Mouse (Mus musculus): ENCODE measurements around the gene Cpsf6. TPM values are rescaled to one million over a fixed set of nuclear protein-coding genes. Genes with fewer than 3 reads are reported as not detected.

Gene Cpsf6
- total and polyA plus RNA-seq, 3 experiments: 177 to 285 (median 244) TPM

- no peak for ATAC-seq (ENCODE audit: extremely low read depth, insufficient number of reproducible peaks, low FRiP score, poor library complexity, severe bottlenecking)
- Histone ChIP-seq H3K9me3 (replicated peaks) (no peaks in the 10 kb centered on the region), H3K4me1 (ENCODE audit: insufficient read depth, low read depth, low read length) (no peaks in the 10 kb centered on the region), H3K36me3 (replicated peaks) (no peaks in the 10 kb centered on the region), H3K4me3 (ENCODE audit: low read depth, low read length) (no peak overlapping the region), H3K27me3 (ENCODE audit: insufficient read depth, low read length) (peaks cover 7% of the 10 kb centered on the region)
- TF ChIP-seq CTCF (IDR thresholded peaks at IDR 0.05; ENCODE audit: low read depth, low read length) (no peak), GATA2 (IDR thresholded peaks at IDR 0.05; ENCODE audit: borderline replicate concordance, low read depth, low read length) (no peak), POLR2AphosphoS5 (IDR thresholded peaks at IDR 0.05; ENCODE audit: insufficient replicate concordance, low read depth, low read length) (no peak), TAL1 (conservative IDR thresholded peaks at IDR 0.05; ENCODE audit: low read depth, low read length) (no peak), GATA1 (IDR thresholded peaks at IDR 0.05; ENCODE audit: borderline replicate concordance, low read length) (no peak)
- no peak for DNase-seq (ENCODE audit: low spot score)
These were observed 34.9 kb upstream of the Cpsf6 start for GRCm38 (mm10) chr10:117414726-117415125.

GRCm38 (mm10) chr10:117413562-117414527 lies 34.0 kb upstream of the Cpsf6 start:
- H3K4me3 ChIP-seq (ENCODE audit: low read depth, low read length): no peak overlapping the region
- TF ChIP-seq CTCF (IDR thresholded peaks at IDR 0.05; ENCODE audit: low read depth, low read length) (no peak), GATA2 (IDR thresholded peaks at IDR 0.05; ENCODE audit: borderline replicate concordance, low read depth, low read length) (no peak), GATA1 (IDR thresholded peaks at IDR 0.05; ENCODE audit: borderline replicate concordance, low read length) (no peak), TAL1 (conservative IDR thresholded peaks at IDR 0.05; ENCODE audit: low read depth, low read length) (no peak), POLR2AphosphoS5 (IDR thresholded peaks at IDR 0.05; ENCODE audit: insufficient replicate concordance, low read depth, low read length) (no peak)
- DNase-seq (ENCODE audit: low spot score) (no peak), ATAC-seq (ENCODE audit: extremely low read depth, insufficient number of reproducible peaks, low FRiP score, poor library complexity, severe bottlenecking) (no peak)
- H3K4me1 ChIP-seq (ENCODE audit: insufficient read depth, low read depth, low read length): no peaks in the 10 kb centered on the region
- H3K9me3 ChIP-seq (replicated peaks): no peaks in the 10 kb centered on the region
- H3K27me3 ChIP-seq (ENCODE audit: insufficient read depth, low read length): peaks cover 5% of the 10 kb centered on the region
- H3K36me3 ChIP-seq (replicated peaks): no peaks in the 10 kb centered on the region

DNA sequence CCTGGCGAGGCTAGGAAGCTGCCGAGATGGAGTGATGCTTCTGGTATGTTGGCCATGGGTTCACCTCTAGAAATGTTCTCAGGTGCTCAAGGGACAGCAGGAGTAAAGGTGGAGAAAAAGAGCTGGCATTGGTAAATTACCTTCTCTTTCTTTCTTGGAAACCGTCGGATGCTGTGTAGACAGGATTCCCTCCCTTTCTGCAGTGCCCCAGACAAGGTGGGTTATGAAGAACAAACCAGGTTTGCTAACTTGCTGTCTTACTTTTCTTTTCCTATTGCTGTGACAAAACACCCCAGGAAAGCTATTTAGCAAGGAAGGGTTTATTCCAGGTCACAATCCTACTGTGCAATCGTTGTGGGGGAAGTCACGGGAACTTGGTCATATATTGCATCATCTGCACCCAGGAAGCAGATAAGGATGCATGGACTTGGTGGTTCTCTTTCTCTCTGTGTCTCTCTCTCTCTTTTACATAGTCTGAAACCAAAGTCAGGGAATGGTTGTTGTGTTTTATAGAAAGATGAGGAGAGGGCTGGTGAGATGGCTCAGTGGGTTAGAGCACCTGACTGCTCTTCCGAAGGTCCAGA lies 32.8 kb upstream of the Cpsf6 start:
- DNase-seq (ENCODE audit: low spot score): no peak
- no peak for TF ChIP-seq CTCF (IDR thresholded peaks at IDR 0.05; ENCODE audit: low read depth, low read length)
- no peak for TF ChIP-seq TAL1 (conservative IDR thresholded peaks at IDR 0.05; ENCODE audit: low read depth, low read length)
- no peak for TF ChIP-seq GATA2 (IDR thresholded peaks at IDR 0.05; ENCODE audit: borderline replicate concordance, low read depth, low read length)
- no peak for TF ChIP-seq POLR2AphosphoS5 (IDR thresholded peaks at IDR 0.05; ENCODE audit: insufficient replicate concordance, low read depth, low read length)
- TF ChIP-seq GATA1 (IDR thresholded peaks at IDR 0.05; ENCODE audit: borderline replicate concordance, low read length): no peak
- Histone ChIP-seq H3K36me3 (replicated peaks) (no peaks in the 10 kb centered on the region), H3K27me3 (ENCODE audit: insufficient read depth, low read length) (peaks cover 2% of the 10 kb centered on the region; the same call in 1 of the 2 replicates), H3K4me3 (ENCODE audit: low read depth, low read length) (no peak overlapping the region), H3K4me1 (ENCODE audit: insufficient read depth, low read depth, low read length) (no peaks in the 10 kb centered on the region), H3K9me3 (replicated peaks) (no peaks in the 10 kb centered on the region)
- no peak for ATAC-seq (ENCODE audit: extremely low read depth, insufficient number of reproducible peaks, low FRiP score, poor library complexity, severe bottlenecking)

DNA sequence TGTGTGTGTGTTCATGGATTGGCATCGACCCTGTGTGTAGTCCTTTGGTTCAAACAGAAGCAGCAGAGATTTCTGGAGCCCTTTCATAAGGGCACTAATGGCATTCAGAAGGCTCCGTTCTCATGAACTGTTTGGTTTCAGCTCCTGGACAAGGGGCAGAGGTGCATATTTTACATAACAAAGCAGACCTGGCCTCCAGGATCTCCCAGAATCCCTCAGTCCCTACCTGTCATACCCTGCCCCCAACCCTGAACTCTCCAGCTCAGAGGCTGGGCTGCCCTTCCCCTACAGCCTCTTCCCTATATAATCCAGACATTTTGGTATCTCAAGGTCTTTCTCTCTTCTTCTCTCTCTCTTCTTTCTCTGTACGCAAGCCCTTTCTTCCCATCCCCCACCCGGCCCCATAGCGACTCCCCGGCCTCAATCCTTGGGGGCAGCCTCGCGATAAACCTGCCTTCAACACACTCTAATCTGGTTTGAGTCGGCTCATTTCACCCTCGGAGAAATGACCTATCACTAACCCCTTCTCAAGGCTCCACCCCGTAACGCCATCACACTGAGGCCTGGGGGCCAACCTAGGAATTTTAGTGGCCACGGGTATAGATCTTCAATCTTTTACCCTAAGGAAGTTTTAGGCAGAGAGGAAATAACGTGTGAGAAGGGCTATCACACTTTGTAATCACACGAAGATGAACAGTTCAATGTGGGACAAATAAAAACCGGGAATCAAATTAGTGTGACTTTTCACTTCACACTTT lies 32.1 kb upstream of the Cpsf6 start:
- no peak for DNase-seq (ENCODE audit: low spot score)
- TF ChIP-seq GATA2 (IDR thresholded peaks at IDR 0.05; ENCODE audit: borderline replicate concordance, low read depth, low read length) (no peak), GATA1 (IDR thresholded peaks at IDR 0.05; ENCODE audit: borderline replicate concordance, low read length) (no peak), CTCF (IDR thresholded peaks at IDR 0.05; ENCODE audit: low read depth, low read length) (no peak), POLR2AphosphoS5 (IDR thresholded peaks at IDR 0.05; ENCODE audit: insufficient replicate concordance, low read depth, low read length) (no peak), TAL1 (conservative IDR thresholded peaks at IDR 0.05; ENCODE audit: low read depth, low read length) (no peak)
- no peak for ATAC-seq (ENCODE audit: extremely low read depth, insufficient number of reproducible peaks, low FRiP score, poor library complexity, severe bottlenecking)
- Histone ChIP-seq H3K4me1 (ENCODE audit: insufficient read depth, low read depth, low read length) (no peaks in the 10 kb centered on the region), H3K4me3 (ENCODE audit: low read depth, low read length) (no peak overlapping the region), H3K9me3 (replicated peaks) (no peaks in the 10 kb centered on the region), H3K27me3 (ENCODE audit: insufficient read depth, low read length) (peaks cover 2% of the 10 kb centered on the region; the same call in 1 of the 2 replicates), H3K36me3 (replicated peaks) (no peaks in the 10 kb centered on the region)

DNA sequence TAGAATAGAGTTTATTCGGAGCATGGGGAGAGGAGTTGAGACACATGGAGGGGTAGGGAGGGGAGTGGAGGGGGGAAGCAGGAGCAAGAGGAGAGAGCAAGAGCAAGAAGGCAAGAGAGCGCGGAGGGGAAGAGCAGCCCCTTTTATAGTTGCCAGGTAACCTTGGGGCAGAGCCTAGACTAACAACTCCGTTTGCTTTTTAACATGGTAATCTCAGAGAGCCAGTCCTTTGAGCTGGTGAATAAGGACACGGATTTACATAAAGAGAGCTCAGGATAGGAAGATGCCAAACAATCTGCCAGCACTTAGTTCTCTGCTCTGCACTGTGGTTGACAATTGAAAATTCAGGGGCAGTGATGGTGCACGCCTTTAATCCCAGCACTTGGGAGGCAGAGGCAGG lies 31.3 kb upstream of the Cpsf6 start:
- DNase-seq (ENCODE audit: low spot score): no peak
- Histone ChIP-seq H3K4me3 (ENCODE audit: low read depth, low read length) (no peak overlapping the region), H3K36me3 (replicated peaks) (no peaks in the 10 kb centered on the region), H3K4me1 (ENCODE audit: insufficient read depth, low read depth, low read length) (no peaks in the 10 kb centered on the region), H3K9me3 (replicated peaks) (no peaks in the 10 kb centered on the region), H3K27me3 (ENCODE audit: insufficient read depth, low read length) (peaks cover 2% of the 10 kb centered on the region)
- no peak for ATAC-seq (ENCODE audit: extremely low read depth, insufficient number of reproducible peaks, low FRiP score, poor library complexity, severe bottlenecking)
- TF ChIP-seq GATA2 (IDR thresholded peaks at IDR 0.05; ENCODE audit: borderline replicate concordance, low read depth, low read length): no peak
- TF ChIP-seq CTCF (IDR thresholded peaks at IDR 0.05; ENCODE audit: low read depth, low read length): no peak
- no peak for TF ChIP-seq TAL1 (conservative IDR thresholded peaks at IDR 0.05; ENCODE audit: low read depth, low read length)
- TF ChIP-seq GATA1 (IDR thresholded peaks at IDR 0.05; ENCODE audit: borderline replicate concordance, low read length): no peak
- TF ChIP-seq POLR2AphosphoS5 (IDR thresholded peaks at IDR 0.05; ENCODE audit: insufficient replicate concordance, low read depth, low read length): no peak
